Mouse (Mus musculus): ENCODE measurements around the gene Gm7544.

The Gm7544 gene

GRCm38 (mm10) chr1:82913025-82913424, 42.8 kb downstream of the Gm7544 start, which contains the start of gene A030005L19Rik:
A030005L19Rik (plus strand) TSS chr1:82913325.
- DNase-seq = peak; percentile 22

- no peak for DNase-seq
Measured at GRCm38 (mm10) chr1:82905886-82906285, 49.9 kb downstream of the Gm7544 start.
